Mouse (Mus musculus) CH12.LX (cell line): ENCODE results near the gene Mvk. TPM values are rescaled to one million over a fixed set of nuclear protein-coding genes. Genes with fewer than 3 reads are reported as not detected.

Source experiments
- DNase-seq: peaks from one replicate; pipeline ENCODE4 v3.0.0-alpha.2; 2013; ENCODE audit errors: extremely low read depth
- H3K27ac ChIP-seq: 2 replicates; pipeline ENCODE4 v1.5.1; 2012; ENCODE audit warnings: low read depth, mild to moderate bottlenecking, control low read depth, moderate library complexity; ENCODE audit not compliant: insufficient read depth
- H3K27me3 ChIP-seq: replicated peaks from 2 replicates; pipeline ENCODE3; 2012; ENCODE audit warnings: inconsistent platforms
- H3K36me3 ChIP-seq, 2 experiments: replicated peaks in 1 of 2; 2 replicates each; pipeline versions ENCODE3 to v1.6.1; 2012; ENCODE audit warnings: inconsistent platforms in 1 of 2, low read length in 1 of 2, mild to moderate bottlenecking in 1 of 2, mixed read lengths in 1 of 2, moderate library complexity in 1 of 2; ENCODE audit not compliant: control insufficient read depth in 1 of 2, insufficient read depth in 1 of 2
- H3K4me1 ChIP-seq, 2 experiments: 2 replicates each; pipeline ENCODE4 v1.6.1; 2012; ENCODE audit warnings: inconsistent platforms in 1 of 2, moderate library complexity in 1 of 2; ENCODE audit not compliant: insufficient read depth in 2 of 2, control insufficient read depth in 1 of 2
- H3K4me2 ChIP-seq: 2 replicates; pipeline ENCODE4 v1.6.1; 2012; ENCODE audit warnings: low read depth, mild to moderate bottlenecking, control low read depth; ENCODE audit not compliant: poor library complexity, insufficient read depth, severe bottlenecking
- H3K4me3 ChIP-seq, 3 experiments: fragments of 150-350 bp in 1 of 3; sonication (generic) in 1 of 3; replicated peaks in 1 of 3; 2 replicates each; pipeline versions ENCODE3 to v1.5.1; 2011 to 2012; ENCODE audit warnings: low read depth in 2 of 3, low read length in 2 of 3, mild to moderate bottlenecking in 2 of 3, moderate library complexity in 2 of 3, control low read depth in 1 of 3, improper control_type of control experiment in 1 of 3, inconsistent platforms in 1 of 3, mixed read lengths in 1 of 3; ENCODE audit not compliant: poor library complexity in 1 of 3
- H3K79me2 ChIP-seq: replicated peaks from 2 replicates; pipeline ENCODE4 v1.6.1; 2012; ENCODE audit warnings: mild to moderate bottlenecking, moderate library complexity; ENCODE audit not compliant: control insufficient read depth, poor library complexity, insufficient read depth, severe bottlenecking; ENCODE audit errors: extremely low read depth
- H3K9ac ChIP-seq: 2 replicates; pipeline ENCODE4 v1.6.1; 2012; ENCODE audit warnings: low read depth, mild to moderate bottlenecking, control low read depth, moderate library complexity; ENCODE audit not compliant: insufficient read depth
- H3K9me3 ChIP-seq: replicated peaks from 2 replicates; pipeline ENCODE3; 2012; ENCODE audit warnings: low read length, inconsistent platforms, mixed read lengths
- BHLHE40 ChIP-seq: IDR thresholded peaks from 2 replicates; pipeline ENCODE4 v1.6.1; 2011; ENCODE audit warnings: mild to moderate bottlenecking, low read depth, low read length, improper control_type of control experiment
- CHD1 ChIP-seq: IDR thresholded peaks from 2 replicates; pipeline ENCODE4 v1.6.1; 2012; ENCODE audit warnings: low read depth, low read length, improper control_type of control experiment, inconsistent platforms
- CHD2 ChIP-seq: IDR thresholded peaks from 2 replicates; pipeline ENCODE4 v1.6.1; 2011; ENCODE audit warnings: low read length, improper control_type of control experiment
- E2F4 ChIP-seq: IDR thresholded peaks from 2 replicates; pipeline ENCODE4 v1.6.1; 2011; ENCODE audit warnings: low read depth, low read length, improper control_type of control experiment; ENCODE audit not compliant: insufficient replicate concordance
- ELF1 ChIP-seq: IDR thresholded peaks from 2 replicates; pipeline ENCODE4 v1.6.1; 2014; ENCODE audit warnings: low read depth, mild to moderate bottlenecking, inconsistent platforms, low read length, improper control_type of control experiment
- EP300 ChIP-seq: IDR thresholded peaks from 2 replicates; pipeline ENCODE4 v1.6.1; 2011; ENCODE audit warnings: low read length, improper control_type of control experiment
- ETS1 ChIP-seq: conservative IDR thresholded peaks from 2 replicates; pipeline ENCODE4 v1.6.1; 2012; ENCODE audit warnings: low read depth, mild to moderate bottlenecking, inconsistent platforms, low read length, improper control_type of control experiment, moderate library complexity
- GABPA ChIP-seq: IDR thresholded peaks from 2 replicates; pipeline ENCODE4 v1.6.1; 2012; ENCODE audit warnings: low read depth, low read length, improper control_type of control experiment, inconsistent platforms; ENCODE audit not compliant: insufficient replicate concordance
- HCFC1 ChIP-seq: IDR thresholded peaks from 2 replicates; pipeline ENCODE4 v1.6.1; 2012; ENCODE audit warnings: low read depth, mild to moderate bottlenecking, inconsistent platforms, low read length, improper control_type of control experiment
- IRF4 ChIP-seq: IDR thresholded peaks from 2 replicates; pipeline ENCODE4 v1.6.1; 2014; ENCODE audit warnings: low read depth, mild to moderate bottlenecking, inconsistent platforms, low read length, improper control_type of control experiment
- JUN ChIP-seq: IDR thresholded peaks from 2 replicates; pipeline ENCODE4 v1.6.1; 2011; ENCODE audit warnings: low read depth, mild to moderate bottlenecking, low read length, improper control_type of control experiment, moderate library complexity; ENCODE audit not compliant: insufficient read depth
- JUND ChIP-seq: conservative IDR thresholded peaks from 2 replicates; pipeline ENCODE4 v1.6.1; 2011; ENCODE audit warnings: low read depth, low read length, improper control_type of control experiment
- MAZ ChIP-seq: IDR thresholded peaks from 2 replicates; pipeline ENCODE4 v1.6.1; 2012; ENCODE audit warnings: low read depth, mild to moderate bottlenecking, inconsistent platforms, low read length, improper control_type of control experiment, moderate library complexity
- MXI1 ChIP-seq: IDR thresholded peaks from 2 replicates; pipeline ENCODE4 v1.6.1; 2011; ENCODE audit warnings: mild to moderate bottlenecking, low read depth, low read length, improper control_type of control experiment
- MYC ChIP-seq: IDR thresholded peaks from 2 replicates; pipeline ENCODE4 v1.6.1; 2011; ENCODE audit warnings: low read depth, mild to moderate bottlenecking, improper control_type of control experiment, low read length
- NELFE ChIP-seq: IDR thresholded peaks from 2 replicates; pipeline ENCODE4 v1.6.1; 2011; ENCODE audit warnings: low read depth, low read length, improper control_type of control experiment
- POLR2A ChIP-seq: IDR thresholded peaks from 2 replicates; pipeline ENCODE4 v1.6.1; 2011; ENCODE audit warnings: low read depth, mild to moderate bottlenecking, improper control_type of control experiment, low read length
- POLR2AphosphoS2 ChIP-seq: IDR thresholded peaks from 2 replicates; pipeline ENCODE4 v1.6.1; 2011; ENCODE audit warnings: low read depth, low read length, improper control_type of control experiment
- RAD21 ChIP-seq: IDR thresholded peaks from 2 replicates; pipeline ENCODE4 v1.6.1; 2011; ENCODE audit warnings: low read depth, mild to moderate bottlenecking, low read length, improper control_type of control experiment, moderate library complexity
- RCOR1 ChIP-seq: conservative IDR thresholded peaks from 2 replicates; pipeline ENCODE4 v1.6.1; 2012; ENCODE audit warnings: low read depth, mild to moderate bottlenecking, inconsistent platforms, low read length, improper control_type of control experiment
- SIN3A ChIP-seq: IDR thresholded peaks from 2 replicates; pipeline ENCODE4 v1.6.1; 2012; ENCODE audit warnings: low read length, improper control_type of control experiment, inconsistent platforms
- TBP ChIP-seq: conservative IDR thresholded peaks from 2 replicates; pipeline ENCODE4 v1.6.1; 2011; ENCODE audit warnings: low read depth, low read length, improper control_type of control experiment
- TCF12 ChIP-seq: IDR thresholded peaks from 2 replicates; pipeline ENCODE4 v1.6.1; 2014; ENCODE audit warnings: low read depth, mild to moderate bottlenecking, inconsistent platforms, low read length, improper control_type of control experiment
- UBTF ChIP-seq: IDR thresholded peaks from 2 replicates; pipeline ENCODE4 v1.6.1; 2012; ENCODE audit warnings: low read depth, mild to moderate bottlenecking, inconsistent platforms, low read length, improper control_type of control experiment, moderate library complexity
- USF1 ChIP-seq: IDR thresholded peaks from 2 replicates; pipeline ENCODE4 v1.6.1; 2014; ENCODE audit warnings: low read depth, mild to moderate bottlenecking, inconsistent platforms, low read length, improper control_type of control experiment
- ZC3H11A ChIP-seq: IDR thresholded peaks from 2 replicates; pipeline ENCODE4 v1.6.1; 2012; ENCODE audit warnings: low read depth, mild to moderate bottlenecking, inconsistent platforms, low read length, improper control_type of control experiment
- ZMIZ1 ChIP-seq: IDR thresholded peaks from 2 replicates; pipeline ENCODE4 v1.6.1; 2012; ENCODE audit warnings: low read depth, mild to moderate bottlenecking, inconsistent platforms, low read length, improper control_type of control experiment
- ZNF384 ChIP-seq: IDR thresholded peaks from 2 replicates; pipeline ENCODE4 v1.6.1; 2012; ENCODE audit warnings: low read depth, low read length, improper control_type of control experiment, inconsistent platforms
- dilution Hi-C: fragments of 300-500 bp; cut with MboI; formaldehyde crosslinking; loops from 2 replicates; pipeline ENCODE4 v1.14.3; 2020; ENCODE audit warnings: low sequenced_read_pairs; ENCODE audit not compliant: extremely low pct_unique_long_range_greater_than_20kb, extremely low pct_ligation_motif_present
- in situ Hi-C: fragments of 300-500 bp; cut with MboI; formaldehyde crosslinking; loops from 3 replicates; pipeline ENCODE4 v1.14.3; 2019; ENCODE audit warnings: low sequenced_read_pairs, low pct_ligation_motif_present, low pct_unique_long_range_greater_than_20kb, mixed read lengths
- polyA plus RNA-seq: library from polyadenylated mRNA; unstranded; fragments of >175 nt; gene quantifications from 2 replicates; pipeline ENCODE4 v1.2.1, GENCODE M21; 2012; ENCODE audit warnings: low read depth; ENCODE audit not compliant: insufficient read length
- total RNA-seq, 2 experiments: library from RNA; depleted of rRNA; stranded (reverse); fragments of 300-350 nt in 1 of 2; fragments of >200 nt in 1 of 2; gene quantifications; 2 replicates each; pipeline ENCODE4 v1.2.3; 2012 to 2014

Mvk gene
- total and polyA plus RNA-seq, 3 experiments = 21.0 to 27.9 (median 24.2) TPM

- H3K79me2 ChIP-seq = no peaks in the 10 kb centered on the region
- in situ Hi-C loops = no loop called here
- H3K4me2 ChIP-seq = no peak overlapping the region
- H3K27ac ChIP-seq = no peak overlapping the region
- no peak overlapping the region for H3K9ac ChIP-seq
- DNase-seq = no peak
- H3K4me3 ChIP-seq = no peak overlapping the region
- TF ChIP-seq CHD2 (no peak), E2F4 (no peak), ELF1 (no peak), POLR2A (no peak), ZMIZ1 (no peak), TBP (no peak), TCF12 (no peak), HCFC1 (no peak), USF1 (no peak), MYC (no peak), ZC3H11A (no peak), JUN (no peak), NELFE (no peak), EP300 (no peak), RCOR1 (no peak), UBTF (no peak), BHLHE40 (no peak), ZNF384 (no peak)
- H3K9me3 ChIP-seq = no peaks in the 10 kb centered on the region
- H3K36me3 ChIP-seq = no peaks in the 10 kb centered on the region
- peaks cover 30% of the 10 kb centered on the region for H3K27me3 ChIP-seq
- peaks cover 0 to 21% of the 10 kb centered on the region in 2 experiments; a peak in 2 of 4 replicates for H3K4me1 ChIP-seq
- dilution Hi-C loops = no loop called here
These were observed 21.6 kb downstream of the Mvk start for GRCm38 (mm10) chr5:114465641-114466040.

- peaks cover 39% of the 10 kb centered on the region for H3K27me3 ChIP-seq
- H3K4me2 ChIP-seq = no peak overlapping the region
- DNase-seq = no peak
- H3K4me3 ChIP-seq = no peak overlapping the region
- dilution Hi-C loops = no loop called here
- H3K9ac ChIP-seq = no peak overlapping the region
- no peak overlapping the region for H3K27ac ChIP-seq
- TF ChIP-seq BHLHE40 = no peak
- no peak for TF ChIP-seq SIN3A
- TF ChIP-seq NELFE = no peak
- TF ChIP-seq MXI1 = no peak
- TF ChIP-seq POLR2AphosphoS2 = no peak
- no peak for TF ChIP-seq USF1
- TF ChIP-seq IRF4 = no peak
- no peak for TF ChIP-seq ELF1
- TF ChIP-seq ETS1 = no peak
- no peak for TF ChIP-seq JUND
- no peak for TF ChIP-seq CHD1
- TF ChIP-seq MAZ = no peak
- TF ChIP-seq TBP = no peak
- no peak for TF ChIP-seq GABPA
- TF ChIP-seq UBTF = no peak
- no peak for TF ChIP-seq RAD21
- no peak for TF ChIP-seq CHD2
- H3K4me1 ChIP-seq = peaks cover 0 to 13% of the 10 kb centered on the region in 2 experiments; a peak in 2 of 4 replicates
- H3K36me3 ChIP-seq = no peaks in the 10 kb centered on the region
- peaks cover 4% of the 10 kb centered on the region for H3K9me3 ChIP-seq
- H3K79me2 ChIP-seq = no peaks in the 10 kb centered on the region
- in situ Hi-C loops = no loop called here
These were observed 22.9 kb downstream of the Mvk start for GRCm38 (mm10) chr5:114467019-114467418.
